Mouse (Mus musculus) right cerebral cortex, adult 18-20 months (tissue): ENCODE results near the gene Dmrta2.

ENCODE experiments used
- DNase-seq: peaks from one replicate; pipeline ENCODE4 v3.0.0; 2022; ENCODE audit warnings: mixed read lengths

Gene Dmrta2

GRCm38 (mm10) chr4:110021956-110022625 is 44.2 kb downstream of the Dmrta2 start:
- DNase-seq: peak; percentile 79

DNA sequence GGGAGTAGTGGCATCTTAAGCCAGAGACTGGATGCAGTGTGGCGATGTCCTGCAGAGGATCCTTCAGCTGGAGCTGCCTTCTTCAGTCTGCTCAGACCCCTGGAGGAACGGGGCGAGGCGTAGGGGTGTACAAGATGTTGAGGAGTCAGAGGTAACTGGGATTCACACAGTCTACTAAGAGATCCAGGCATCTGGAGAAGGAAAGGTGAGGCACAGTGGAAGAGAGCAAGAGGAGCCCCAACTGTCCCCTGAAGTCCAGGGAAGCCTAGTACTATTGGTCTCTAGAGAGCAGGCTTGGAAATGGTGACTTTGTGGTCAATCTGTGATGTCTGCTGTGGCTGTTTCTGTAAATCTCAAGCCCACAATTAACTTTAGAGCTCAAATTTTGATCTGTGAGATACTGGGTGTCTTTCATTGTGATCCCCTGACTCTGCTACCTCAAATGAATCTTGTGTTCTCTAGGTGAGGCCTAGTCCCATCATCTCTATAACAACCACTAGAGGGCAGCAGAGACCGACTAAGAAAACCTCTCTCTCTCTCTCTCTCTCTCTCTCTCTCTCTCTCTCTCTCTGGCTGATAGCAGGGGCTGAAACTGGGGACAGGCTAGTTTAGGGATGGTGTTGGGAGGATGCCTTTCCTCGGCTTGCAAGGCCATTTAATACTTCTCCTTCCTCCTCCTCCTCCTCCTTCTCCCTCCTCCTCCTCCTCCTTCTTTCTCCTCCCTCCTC is 50.8 kb downstream of the Dmrta2 start:
- DNase-seq: peak; percentile 43

DNA sequence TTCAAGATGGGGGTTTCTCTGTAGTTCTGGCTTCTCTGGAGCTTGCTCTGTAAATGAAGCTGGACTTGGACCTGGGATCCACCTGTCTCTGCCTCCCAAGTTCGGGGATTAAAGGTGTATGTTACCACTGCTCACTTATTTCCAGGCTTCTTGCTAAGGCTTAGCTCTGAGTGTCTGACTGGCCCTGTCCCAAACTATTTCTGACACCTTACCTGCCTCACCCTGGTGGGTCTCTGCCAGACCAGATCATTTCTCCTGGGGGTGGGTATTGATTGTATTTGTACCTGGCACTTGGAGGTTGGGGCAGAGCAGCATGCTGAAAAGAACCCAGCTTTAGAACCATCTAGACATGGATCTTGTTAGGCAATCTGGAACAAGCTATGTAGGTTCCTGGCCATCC is 51.6 kb downstream of the Dmrta2 start:
- DNase-seq: no peak
